Mouse (Mus musculus): ENCODE measurements around the gene Dennd2a.

GRCm38 (mm10) chr6:39470076-39470475, 87.6 kb downstream of the Dennd2a start:
- no peak for TF ChIP-seq POLR2A (IDR thresholded peaks at IDR 0.05; ENCODE audit: borderline replicate concordance, low read depth, low read length)
- no peak for TF ChIP-seq CTCF (IDR thresholded peaks at IDR 0.05; ENCODE audit: low read depth, low read length)
